Mouse (Mus musculus) lung, postnatal 0 days (tissue): ENCODE measurements around the gene Mfsd10. TPM values are rescaled to one million over a fixed set of nuclear protein-coding genes. Genes with fewer than 3 reads are reported as not detected.
A peak's percentile ranks its signal among the peaks of the same experiment; 100 is the strongest.

Experiments used
- ATAC-seq: fragments of 200-750 bp; cut with Nextera tagmentation; 2 replicates; pipeline ENCODE4 v1.8.0; 2017; ENCODE audit warnings: moderate library complexity
- DNase-seq: peaks from one replicate; pipeline ENCODE4 v3.0.0-alpha.2; 2016; ENCODE audit warnings: low spot score
- H3K27ac ChIP-seq: fragments of 300-500 bp; sonication (generic); 2 replicates; pipeline ENCODE4 v1.5.1; 2014; ENCODE audit warnings: antibody characterized with exemption, mild to moderate bottlenecking, low read length, mixed read lengths
- H3K27me3 ChIP-seq: fragments of 300-500 bp; sonication (generic); replicated peaks from 2 replicates; pipeline ENCODE4 v1.6.1; 2014; ENCODE audit warnings: low read length, mixed read lengths; ENCODE audit not compliant: insufficient read depth
- H3K36me3 ChIP-seq: fragments of 300-500 bp; sonication (generic); 2 replicates; pipeline ENCODE4 v1.6.1; 2014; ENCODE audit warnings: low read length, mixed read lengths; ENCODE audit not compliant: insufficient read depth
- H3K4me1 ChIP-seq: fragments of 300-500 bp; sonication (generic); 2 replicates; pipeline ENCODE4 v1.6.1; 2014; ENCODE audit warnings: antibody characterized with exemption, low read depth, low read length, mixed read lengths; ENCODE audit not compliant: insufficient read depth
- H3K4me2 ChIP-seq: fragments of 300-500 bp; sonication (generic); replicated peaks from 2 replicates; pipeline ENCODE4 v1.6.1; 2014; ENCODE audit warnings: low read depth, mild to moderate bottlenecking, low read length, moderate library complexity, mixed read lengths
- H3K4me3 ChIP-seq: fragments of 300-500 bp; sonication (generic); 2 replicates; pipeline ENCODE4 v1.5.1; 2014; ENCODE audit warnings: low read depth, low read length
- H3K9ac ChIP-seq: fragments of 300-500 bp; sonication (generic); replicated peaks from 2 replicates; pipeline ENCODE4 v1.6.1; 2014; ENCODE audit warnings: low read depth, mild to moderate bottlenecking
- H3K9me3 ChIP-seq: fragments of 300-500 bp; sonication (generic); 2 replicates; pipeline ENCODE4 v1.6.1; 2016; ENCODE audit warnings: low read length, mixed read lengths
- CTCF ChIP-seq: IDR thresholded peaks from 2 replicates; pipeline ENCODE4 v1.5.1; 2016; ENCODE audit warnings: antibody characterized with exemption, mild to moderate bottlenecking
- EP300 ChIP-seq: IDR thresholded peaks from 2 replicates; pipeline ENCODE4 v1.6.1; 2016; ENCODE audit warnings: antibody characterized with exemption, mild to moderate bottlenecking, control low read depth
- WGBS: fragments of 180-500 bp; shearing (Covaris S2); extraction: QIAGEN DNeasy Blood & Tissue Kit; methylation state at CpG from one replicate; pipeline ENCODE4 v1.1.7; 2014; 5-methylcytosine and 5-hydroxymethylcytosine counted together
- polyA plus RNA-seq: library from polyadenylated mRNA; unstranded; fragments of >200 nt; fragmentation: Nextera tagmentation; extraction: Ambion mirVana; gene quantifications from 2 replicates; pipeline ENCODE4 v1.2.1, GENCODE M21; 2015

Mfsd10 gene
- polyA plus RNA-seq, result 52.1 and 75.2 TPM in 2 replicates

DNA sequence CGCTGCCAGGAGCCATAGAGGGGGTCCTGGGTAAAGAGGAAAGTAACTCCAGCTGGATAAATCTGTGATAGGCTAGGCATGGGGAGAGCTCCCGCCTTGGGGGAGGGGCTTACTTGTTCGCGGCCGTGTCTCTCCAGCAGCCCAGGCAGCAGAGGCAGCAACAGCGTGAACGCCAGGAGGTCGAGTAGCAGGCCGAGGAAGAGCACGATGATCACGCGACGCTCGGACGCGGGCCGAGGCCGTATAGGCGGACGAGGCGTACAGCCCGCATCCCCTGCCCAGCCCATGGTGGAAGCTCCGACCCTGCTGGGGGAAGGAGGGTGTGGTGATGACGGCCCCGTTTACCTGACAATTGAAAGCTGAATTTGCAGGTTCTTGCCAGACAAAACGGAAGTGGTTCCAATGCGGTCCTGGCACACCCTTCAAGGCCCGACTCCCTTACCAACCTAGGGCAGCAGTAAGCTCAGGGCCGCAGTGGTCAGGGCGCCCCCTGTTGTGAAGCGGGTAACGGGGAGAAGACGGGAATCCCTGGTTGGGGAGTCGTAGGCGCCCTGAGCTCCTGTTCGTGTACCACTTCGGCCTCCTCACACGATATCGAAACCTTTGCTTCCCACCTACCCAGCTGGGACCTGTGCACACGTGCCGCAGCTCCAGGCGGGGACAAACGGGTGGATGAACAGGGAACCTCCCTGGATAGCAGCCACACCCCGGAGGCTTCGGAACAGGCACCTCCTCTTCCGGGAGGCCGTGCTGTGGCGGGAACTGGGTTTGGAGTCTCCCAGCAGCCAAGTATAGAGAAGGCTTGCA lies at the start of gene Mfsd10:
Gene Mfsd10, minus strand, starts transcription at position 732 of the 807 bp plus-strand sequence.
- H3K9ac ChIP-seq, result peak within 1 kb of the TSS; percentile 48
- H3K4me1 ChIP-seq, result peaks cover 3% of the 10 kb centered on the region; the same call in 1 of the 2 replicates
- H3K4me2 ChIP-seq, result peak within 1 kb of the TSS; percentile 85
- no peaks in the 10 kb centered on the region for H3K27me3 ChIP-seq
- DNase-seq (peak; percentile 93), ATAC-seq (peak; percentile 87)
- peak within 1 kb of the TSS; percentile 77 for H3K27ac ChIP-seq
- peak within 1 kb of the TSS; percentile 55 for H3K4me3 ChIP-seq
- TF ChIP-seq EP300 (no peak), CTCF (peak; percentile 71)
- H3K36me3 ChIP-seq, result peaks cover 11% of the 10 kb centered on the region
- under 1% methylated on average over 48 of the region's 48 CpGs for WGBS
- no peaks in the 10 kb centered on the region for H3K9me3 ChIP-seq

DNA sequence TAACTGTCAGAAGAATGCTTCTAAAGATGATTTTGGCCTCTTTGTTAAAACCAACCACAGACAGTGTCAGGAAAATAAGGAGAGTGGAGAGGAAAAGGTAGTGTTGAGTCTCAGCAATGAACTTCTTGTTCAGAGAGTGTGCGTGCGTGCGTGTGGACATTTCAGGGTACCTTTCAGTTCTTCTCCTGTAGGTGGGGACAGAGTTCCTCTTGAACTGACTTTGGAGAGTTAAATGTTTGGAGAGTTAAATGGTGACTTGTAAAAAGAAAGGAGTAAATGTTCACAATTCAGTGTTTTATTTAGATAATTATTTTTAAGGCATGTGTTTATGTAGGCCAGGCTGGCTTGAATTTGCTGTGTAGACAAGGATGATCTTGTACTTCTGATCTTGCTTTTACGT lies 33.3 kb upstream of the Mfsd10 start:
- DNase-seq (peak; percentile 39), ATAC-seq (no peak)
- H3K4me1 ChIP-seq, result no peaks in the 10 kb centered on the region
- 82% methylated on average over 4 of the region's 4 CpGs for WGBS
- no peaks in the 10 kb centered on the region for H3K9me3 ChIP-seq
- no peak overlapping the region for H3K27ac ChIP-seq
- no peak overlapping the region for H3K4me3 ChIP-seq
- no peaks in the 10 kb centered on the region for H3K36me3 ChIP-seq
- H3K4me2 ChIP-seq, result no peak overlapping the region
- no peak overlapping the region for H3K9ac ChIP-seq
- TF ChIP-seq CTCF, result peak; percentile 49
- no peak for TF ChIP-seq EP300
- H3K27me3 ChIP-seq, result no peaks in the 10 kb centered on the region

DNA sequence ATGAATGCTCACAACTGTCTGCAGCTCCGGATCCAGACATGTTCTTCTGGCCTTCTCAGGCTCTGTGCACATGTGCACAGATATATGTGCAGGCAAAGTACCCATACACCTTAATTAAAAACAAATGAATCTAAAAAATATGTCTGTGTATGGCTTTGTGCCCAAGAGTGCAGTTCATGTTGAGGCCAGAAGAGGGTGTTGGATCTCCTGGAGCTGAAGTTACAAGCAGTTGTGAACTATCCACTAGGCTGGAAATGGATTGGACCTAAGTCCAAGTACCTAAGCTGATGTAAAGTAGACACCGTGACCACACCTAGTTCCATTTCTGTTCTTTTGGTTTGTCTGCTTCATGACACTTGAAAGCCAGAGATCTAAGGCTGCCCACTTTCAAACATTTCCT lies 32.5 kb upstream of the Mfsd10 start:
- Histone ChIP-seq H3K4me3 (no peak overlapping the region), H3K4me2 (no peak overlapping the region), H3K36me3 (no peaks in the 10 kb centered on the region), H3K27me3 (no peaks in the 10 kb centered on the region), H3K4me1 (no peaks in the 10 kb centered on the region), H3K9ac (no peak overlapping the region), H3K9me3 (no peaks in the 10 kb centered on the region), H3K27ac (no peak overlapping the region)
- DNase-seq (no peak), ATAC-seq (no peak)
- TF ChIP-seq CTCF (peak; percentile 44), EP300 (no peak)
- WGBS, result 80% methylated on average over 2 of the region's 2 CpGs

DNA sequence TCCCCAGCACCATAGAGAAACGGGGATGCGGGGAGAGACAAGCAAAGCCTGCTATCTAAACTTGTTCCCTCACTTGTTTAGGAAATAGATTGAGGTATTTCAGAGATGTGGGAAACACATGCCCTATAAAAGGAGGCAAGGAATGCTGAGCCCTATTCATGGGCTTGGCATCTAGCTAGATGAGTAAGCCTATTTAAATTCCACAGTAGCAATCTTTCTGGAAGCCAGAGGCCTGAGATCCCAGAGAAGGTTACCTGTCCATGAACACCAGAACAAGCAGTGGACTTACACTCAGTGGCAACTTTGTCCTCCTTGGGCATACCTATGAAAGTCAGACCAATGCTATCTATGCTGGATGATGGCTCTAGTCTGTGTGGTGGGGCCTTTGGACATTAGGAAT lies 26.2 kb upstream of the Mfsd10 start:
- WGBS, result 90% methylated on average over 2 of the region's 2 CpGs
- ATAC-seq (no peak), DNase-seq (no peak)
- no peak overlapping the region for H3K9ac ChIP-seq
- no peaks in the 10 kb centered on the region for H3K36me3 ChIP-seq
- H3K27me3 ChIP-seq, result no peaks in the 10 kb centered on the region
- H3K4me2 ChIP-seq, result no peak overlapping the region
- H3K4me1 ChIP-seq, result no peaks in the 10 kb centered on the region
- H3K4me3 ChIP-seq, result no peak overlapping the region
- H3K27ac ChIP-seq, result no peak overlapping the region
- TF ChIP-seq EP300 (no peak), CTCF (no peak)
- no peaks in the 10 kb centered on the region for H3K9me3 ChIP-seq

DNA sequence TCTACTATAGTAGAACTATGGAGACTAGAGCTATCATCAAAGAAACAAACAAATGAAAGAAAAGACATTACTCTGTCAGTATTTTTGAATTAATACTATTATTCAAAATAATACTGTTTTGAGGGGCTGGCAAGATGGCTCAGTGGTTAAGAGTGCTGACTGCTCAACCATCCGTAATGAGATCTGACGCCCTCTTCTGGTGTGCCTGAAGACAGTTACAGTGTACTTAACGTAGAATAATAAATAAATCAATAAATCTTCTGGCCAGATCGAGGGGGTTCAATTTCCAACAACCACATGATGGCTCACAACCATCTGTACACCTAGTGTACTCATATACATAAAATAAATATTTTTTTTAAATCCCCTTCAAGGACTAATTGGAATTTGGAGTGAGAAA lies 24.9 kb upstream of the Mfsd10 start:
- Histone ChIP-seq H3K4me2 (no peak overlapping the region), H3K4me3 (no peak overlapping the region), H3K27ac (no peak overlapping the region), H3K4me1 (no peaks in the 10 kb centered on the region), H3K9ac (no peak overlapping the region), H3K36me3 (0 out of 2 replicates have a peak, but pooled peaks cover 6% of the 10 kb centered on the region), H3K9me3 (no peaks in the 10 kb centered on the region), H3K27me3 (no peaks in the 10 kb centered on the region)
- DNase-seq (no peak), ATAC-seq (no peak)
- TF ChIP-seq EP300 (no peak), CTCF (0 out of 2 replicates have a peak, but pooled peaks have one; percentile 6)
- 82% methylated on average over 4 of the region's 4 CpGs for WGBS

DNA sequence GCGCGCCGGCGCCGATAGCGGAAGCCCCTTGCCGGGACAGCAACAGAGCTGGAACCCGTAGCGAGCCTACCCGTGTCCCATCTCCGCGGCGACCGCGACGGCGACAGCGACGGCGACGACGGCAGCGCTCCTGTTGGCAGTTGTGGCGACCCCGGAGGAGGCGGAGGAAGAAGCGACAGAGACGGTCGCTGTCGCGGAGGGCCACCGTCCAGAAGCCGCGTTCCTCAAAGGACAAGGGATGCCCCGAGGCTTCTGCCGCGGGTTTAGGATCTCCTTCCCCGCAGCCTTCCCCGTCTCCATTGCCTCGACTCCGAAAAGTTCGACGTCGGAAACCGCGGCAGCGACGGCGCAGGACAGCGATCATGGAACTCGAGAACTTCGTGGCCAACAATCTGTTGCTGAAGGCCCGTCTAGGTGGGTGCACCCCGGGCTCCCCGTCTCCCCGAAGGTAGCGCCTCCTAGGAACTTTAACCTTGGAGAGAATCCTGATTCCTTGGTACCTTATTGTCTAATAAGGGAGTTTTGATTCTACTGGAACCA lies 23.6 kb upstream of the Mfsd10 start:
- Histone ChIP-seq H3K27me3 (no peaks in the 10 kb centered on the region), H3K4me1 (no peaks in the 10 kb centered on the region), H3K9me3 (no peaks in the 10 kb centered on the region), H3K4me2 (peak overlapping the region; percentile 74), H3K9ac (peak overlapping the region; percentile 65), H3K36me3 (0 out of 2 replicates have a peak, but pooled peaks cover 13% of the 10 kb centered on the region), H3K4me3 (peak overlapping the region; percentile 60), H3K27ac (peak overlapping the region; percentile 91)
- no peak; the same call in 1 of the 2 replicates for ATAC-seq
- under 1% methylated on average over 55 of the region's 57 CpGs for WGBS
- TF ChIP-seq CTCF (no peak), EP300 (no peak)
- DNase-seq, result no peak
